Mouse (Mus musculus): ENCODE results near the gene Map7. TPM values are rescaled to one million over a fixed set of nuclear protein-coding genes. Genes with fewer than 3 reads are reported as not detected.
A peak's percentile ranks its signal among the peaks of the same experiment; 100 is the strongest.

Map7 gene
- polyA plus RNA-seq, 1 experiment from 2014 or later, result 2.7 TPM

GRCm38 (mm10) chr10:20173733-20174132, 25.5 kb downstream of the Map7 start:
- no peak overlapping the region for H3K9ac ChIP-seq (ENCODE audit: low read length)
- H3K27ac ChIP-seq (ENCODE audit: low read depth, low read length), result no peak overlapping the region
- H3K36me3 ChIP-seq (ENCODE audit: control insufficient read depth, insufficient read depth, low read length), result no peaks in the 10 kb centered on the region
- no peak overlapping the region for H3K4me2 ChIP-seq (ENCODE audit: low read length)
- H3K9me3 ChIP-seq (replicated peaks; ENCODE audit: control insufficient read depth, low read length), result no peaks in the 10 kb centered on the region
- H3K4me3 ChIP-seq (ENCODE audit: low read depth, low read length), result no peak overlapping the region
- ATAC-seq (no peak), DNase-seq (ENCODE audit: low spot score) (no peak)
- peaks cover 14% of the 10 kb centered on the region for H3K4me1 ChIP-seq (ENCODE audit: control insufficient read depth, insufficient read depth, low read length)
- WGBS, result 82% methylated on average over 4 of the region's 4 CpGs
- no peaks in the 10 kb centered on the region for H3K27me3 ChIP-seq (replicated peaks; ENCODE audit: control insufficient read depth, insufficient read depth, low read length)

GRCm38 (mm10) chr10:20176054-20176453, 27.8 kb downstream of the Map7 start:
- Histone ChIP-seq H3K27me3 (replicated peaks; ENCODE audit: control insufficient read depth, insufficient read depth, low read length) (no peaks in the 10 kb centered on the region), H3K9me3 (replicated peaks; ENCODE audit: control insufficient read depth, low read length) (no peaks in the 10 kb centered on the region), H3K36me3 (ENCODE audit: control insufficient read depth, insufficient read depth, low read length) (no peaks in the 10 kb centered on the region), H3K4me1 (ENCODE audit: control insufficient read depth, insufficient read depth, low read length) (peaks cover 6% of the 10 kb centered on the region), H3K4me3 (ENCODE audit: low read depth, low read length) (no peak overlapping the region), H3K9ac (ENCODE audit: low read length) (no peak overlapping the region), H3K27ac (ENCODE audit: low read depth, low read length) (no peak overlapping the region), H3K4me2 (ENCODE audit: low read length) (no peak overlapping the region)
- no peak for ATAC-seq
- no peak for DNase-seq (ENCODE audit: low spot score)
- 59% methylated on average over 7 of the region's 7 CpGs for WGBS

DNA sequence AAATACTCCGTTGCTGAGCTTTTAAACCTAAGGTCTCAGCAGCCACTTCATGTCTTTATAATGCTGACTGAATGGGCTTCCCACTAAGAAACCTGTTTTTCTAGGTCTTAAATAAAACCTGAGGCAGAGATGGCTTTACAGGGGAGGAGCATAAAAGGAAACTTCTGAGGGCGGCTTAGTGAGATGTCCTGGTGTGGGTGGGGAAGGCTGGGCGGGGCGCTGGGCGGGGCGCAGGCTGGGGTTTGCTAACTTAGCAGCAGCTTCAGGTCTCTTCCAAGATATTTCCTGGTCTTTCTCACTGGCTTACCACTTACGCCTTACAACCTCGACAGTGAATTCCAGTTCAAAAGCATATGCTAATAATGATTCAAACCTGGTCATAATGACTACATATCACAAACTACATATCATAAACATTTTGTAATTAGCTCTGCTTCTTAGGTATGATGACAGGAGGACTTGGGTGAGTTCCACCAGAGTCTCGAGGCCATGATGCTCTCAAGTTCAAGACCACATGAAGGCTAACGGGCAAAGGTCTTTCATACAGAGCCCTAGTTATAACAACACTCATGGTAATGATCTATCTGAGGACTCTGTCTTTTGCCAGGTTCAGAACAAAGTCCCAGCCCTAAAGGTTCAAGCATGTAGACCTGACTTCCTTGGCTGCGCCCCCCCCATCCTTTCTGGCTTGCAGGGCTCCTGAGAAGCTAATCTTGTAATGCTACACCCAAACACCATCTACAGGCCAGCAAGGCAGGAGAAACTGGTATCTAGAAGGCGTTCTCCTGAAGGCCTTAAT, 30.7 kb downstream of the Map7 start:
- Histone ChIP-seq H3K27me3 (replicated peaks; ENCODE audit: control insufficient read depth, insufficient read depth, low read length) (no peaks in the 10 kb centered on the region), H3K4me2 (ENCODE audit: low read length) (no peak overlapping the region), H3K36me3 (ENCODE audit: control insufficient read depth, insufficient read depth, low read length) (no peaks in the 10 kb centered on the region), H3K9me3 (replicated peaks; ENCODE audit: control insufficient read depth, low read length) (no peaks in the 10 kb centered on the region), H3K9ac (ENCODE audit: low read length) (no peak overlapping the region), H3K4me1 (ENCODE audit: control insufficient read depth, insufficient read depth, low read length) (no peaks in the 10 kb centered on the region), H3K4me3 (ENCODE audit: low read depth, low read length) (no peak overlapping the region), H3K27ac (ENCODE audit: low read depth, low read length) (no peak overlapping the region)
- DNase-seq (ENCODE audit: low spot score) (no peak), ATAC-seq (no peak)
- 40% methylated on average over 12 of the region's 12 CpGs for WGBS

DNA sequence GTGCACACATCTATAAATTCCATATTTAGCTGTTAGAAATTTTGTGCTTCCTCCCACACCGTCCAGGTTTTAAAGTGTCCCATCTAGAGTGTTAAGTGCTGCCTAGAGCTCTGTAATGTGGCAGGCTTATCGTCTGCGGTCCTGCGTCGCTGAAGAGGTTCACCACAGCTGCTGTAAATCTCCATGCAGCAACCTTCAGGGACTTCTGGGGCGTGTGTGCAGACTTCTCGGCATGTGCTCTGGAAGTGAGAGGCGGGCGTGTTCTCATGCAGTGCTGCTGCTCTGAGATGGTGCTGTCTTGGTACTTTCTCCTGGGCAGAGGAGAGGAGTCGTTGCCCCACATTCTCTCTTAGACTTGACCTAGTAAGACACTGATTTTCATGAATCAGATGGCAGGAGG, 32.9 kb downstream of the Map7 start:
- Histone ChIP-seq H3K27ac (ENCODE audit: low read depth, low read length) (no peak overlapping the region), H3K4me1 (ENCODE audit: control insufficient read depth, insufficient read depth, low read length) (no peaks in the 10 kb centered on the region), H3K9me3 (replicated peaks; ENCODE audit: control insufficient read depth, low read length) (no peaks in the 10 kb centered on the region), H3K27me3 (replicated peaks; ENCODE audit: control insufficient read depth, insufficient read depth, low read length) (no peaks in the 10 kb centered on the region), H3K9ac (ENCODE audit: low read length) (no peak overlapping the region), H3K36me3 (ENCODE audit: control insufficient read depth, insufficient read depth, low read length) (no peaks in the 10 kb centered on the region), H3K4me3 (ENCODE audit: low read depth, low read length) (no peak overlapping the region), H3K4me2 (ENCODE audit: low read length) (no peak overlapping the region)
- WGBS, result 67% methylated on average over 10 of the region's 10 CpGs
- no peak for ATAC-seq
- no peak for DNase-seq (ENCODE audit: low spot score)

DNA sequence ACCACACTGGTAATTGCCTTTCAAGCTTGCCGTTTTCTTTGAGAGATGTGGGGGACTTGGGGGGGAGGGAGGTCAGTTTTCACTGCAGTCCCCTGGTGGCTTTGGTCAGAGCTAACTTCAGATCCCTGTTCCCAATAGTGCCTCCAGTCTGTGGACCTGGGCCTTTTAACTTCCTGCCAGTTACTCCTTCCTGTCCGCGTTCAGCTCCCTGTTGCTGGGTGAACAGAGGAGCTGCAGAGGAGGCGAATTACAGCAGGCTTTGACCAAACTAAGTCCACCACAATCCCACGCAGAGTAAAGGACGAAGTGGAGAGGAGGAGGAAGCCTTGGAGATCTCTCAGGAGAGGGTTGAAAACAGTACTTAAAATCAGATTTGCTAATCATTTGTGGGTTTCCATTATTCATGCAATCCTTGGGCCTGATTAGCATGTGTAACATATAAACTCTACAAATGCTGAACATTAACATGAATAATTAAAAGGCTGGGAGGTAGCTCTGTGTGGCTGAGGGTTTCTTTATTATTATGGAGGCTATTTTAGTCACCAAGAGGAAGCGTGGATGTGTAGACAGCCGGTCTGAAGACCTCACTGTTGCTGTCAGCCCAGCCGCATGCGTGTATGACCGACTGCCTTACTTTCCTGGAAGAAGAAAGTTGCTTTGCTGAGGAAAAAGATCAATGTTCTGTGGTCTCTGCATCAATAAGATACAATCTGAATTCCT, 33.6 kb downstream of the Map7 start:
- Histone ChIP-seq H3K9me3 (replicated peaks; ENCODE audit: control insufficient read depth, low read length) (no peaks in the 10 kb centered on the region), H3K27ac (ENCODE audit: low read depth, low read length) (no peak overlapping the region), H3K4me2 (ENCODE audit: low read length) (no peak overlapping the region), H3K4me1 (ENCODE audit: control insufficient read depth, insufficient read depth, low read length) (no peaks in the 10 kb centered on the region), H3K4me3 (ENCODE audit: low read depth, low read length) (no peak overlapping the region), H3K36me3 (ENCODE audit: control insufficient read depth, insufficient read depth, low read length) (no peaks in the 10 kb centered on the region), H3K27me3 (replicated peaks; ENCODE audit: control insufficient read depth, insufficient read depth, low read length) (no peaks in the 10 kb centered on the region), H3K9ac (ENCODE audit: low read length) (no peak overlapping the region)
- WGBS, result 46% methylated on average over 11 of the region's 11 CpGs
- DNase-seq (ENCODE audit: low spot score), result no peak
- peak; percentile 42; the same call in 1 of the 2 replicates for ATAC-seq

DNA sequence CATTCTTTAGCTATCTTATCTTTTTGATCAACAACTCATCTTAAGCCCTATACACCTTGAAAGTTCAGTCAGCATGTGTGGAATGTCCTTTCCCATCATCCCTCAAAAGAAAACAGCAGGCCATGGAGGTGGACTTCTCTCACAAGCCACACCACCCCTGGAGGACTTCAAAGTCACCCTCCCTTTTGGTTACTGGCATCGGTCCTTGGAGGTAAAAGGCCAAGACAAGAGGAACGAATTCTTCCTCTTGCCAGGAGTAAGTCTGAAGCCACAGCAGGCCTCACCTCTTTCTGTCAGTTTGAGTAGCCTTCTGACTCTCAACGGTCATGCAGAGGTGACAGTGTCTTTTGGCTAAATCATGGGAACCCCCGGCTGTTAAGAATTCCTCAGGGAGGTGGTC, 36.1 kb downstream of the Map7 start:
- ATAC-seq, result no peak
- 86% methylated on average over 4 of the region's 4 CpGs for WGBS
- no peak for DNase-seq (ENCODE audit: low spot score)

DNA sequence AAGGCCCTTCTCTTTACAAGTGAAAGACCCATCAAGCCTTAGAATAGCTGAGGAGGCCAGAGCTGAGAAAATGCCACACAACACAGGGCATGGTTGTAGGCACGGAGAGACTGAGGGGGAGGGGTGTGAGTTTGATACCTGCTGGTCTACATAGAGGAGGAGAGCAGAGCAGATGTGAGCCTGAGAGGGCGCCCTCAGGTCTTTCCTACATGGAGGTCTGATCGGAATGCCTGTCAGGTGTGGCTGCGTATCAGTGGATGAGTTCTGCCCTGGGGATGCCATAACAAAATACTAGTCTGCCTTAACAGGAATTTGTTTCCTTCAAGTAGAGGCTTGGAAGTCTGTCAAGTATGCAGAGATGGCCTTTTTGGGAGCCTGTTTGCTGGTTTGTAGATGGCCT, 37.0 kb downstream of the Map7 start:
- ATAC-seq, result no peak

More for the DNA sequence above, 36.1 kb downstream of the Map7 start:
- Histone ChIP-seq H3K4me1 (ENCODE audit: control insufficient read depth, insufficient read depth, low read length) (no peaks in the 10 kb centered on the region), H3K27ac (ENCODE audit: low read depth, low read length) (no peak overlapping the region), H3K9ac (ENCODE audit: low read length) (no peak overlapping the region), H3K36me3 (ENCODE audit: control insufficient read depth, insufficient read depth, low read length) (no peaks in the 10 kb centered on the region), H3K27me3 (replicated peaks; ENCODE audit: control insufficient read depth, insufficient read depth, low read length) (no peaks in the 10 kb centered on the region), H3K4me3 (ENCODE audit: low read depth, low read length) (no peak overlapping the region), H3K4me2 (ENCODE audit: low read length) (no peak overlapping the region), H3K9me3 (replicated peaks; ENCODE audit: control insufficient read depth, low read length) (no peaks in the 10 kb centered on the region)

DNA sequence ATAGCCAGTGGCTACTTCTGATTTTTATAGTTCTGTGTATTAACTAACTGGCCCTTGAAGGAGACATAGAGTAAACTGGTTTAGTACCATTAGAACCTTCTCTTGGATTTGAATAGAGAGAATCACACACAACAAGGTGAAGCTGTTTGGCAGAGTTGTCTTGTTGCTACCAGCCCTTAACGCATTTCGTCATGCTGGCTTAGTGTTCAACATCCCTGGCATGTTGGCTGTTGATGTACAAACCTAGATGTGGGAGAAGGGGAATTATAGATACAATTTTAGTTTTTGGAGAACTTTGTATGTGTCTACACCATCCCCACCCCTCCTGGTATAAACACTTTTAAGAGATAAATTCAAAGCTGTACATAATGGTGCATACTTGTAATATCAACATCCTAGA, 37.5 kb downstream of the Map7 start:
- 91% methylated on average over 2 of the region's 2 CpGs for WGBS

More for the DNA sequence above, 37.0 kb downstream of the Map7 start:
- H3K27me3 ChIP-seq (replicated peaks; ENCODE audit: control insufficient read depth, insufficient read depth, low read length), result no peaks in the 10 kb centered on the region
- H3K27ac ChIP-seq (ENCODE audit: low read depth, low read length), result no peak overlapping the region
- no peak overlapping the region for H3K4me3 ChIP-seq (ENCODE audit: low read depth, low read length)
- H3K4me2 ChIP-seq (ENCODE audit: low read length), result no peak overlapping the region
- H3K4me1 ChIP-seq (ENCODE audit: control insufficient read depth, insufficient read depth, low read length), result no peaks in the 10 kb centered on the region
- no peaks in the 10 kb centered on the region for H3K9me3 ChIP-seq (replicated peaks; ENCODE audit: control insufficient read depth, low read length)
- no peak for DNase-seq (ENCODE audit: low spot score)
- H3K36me3 ChIP-seq (ENCODE audit: control insufficient read depth, insufficient read depth, low read length), result no peaks in the 10 kb centered on the region
- no peak overlapping the region for H3K9ac ChIP-seq (ENCODE audit: low read length)
- 86% methylated on average over 4 of the region's 4 CpGs for WGBS

DNA sequence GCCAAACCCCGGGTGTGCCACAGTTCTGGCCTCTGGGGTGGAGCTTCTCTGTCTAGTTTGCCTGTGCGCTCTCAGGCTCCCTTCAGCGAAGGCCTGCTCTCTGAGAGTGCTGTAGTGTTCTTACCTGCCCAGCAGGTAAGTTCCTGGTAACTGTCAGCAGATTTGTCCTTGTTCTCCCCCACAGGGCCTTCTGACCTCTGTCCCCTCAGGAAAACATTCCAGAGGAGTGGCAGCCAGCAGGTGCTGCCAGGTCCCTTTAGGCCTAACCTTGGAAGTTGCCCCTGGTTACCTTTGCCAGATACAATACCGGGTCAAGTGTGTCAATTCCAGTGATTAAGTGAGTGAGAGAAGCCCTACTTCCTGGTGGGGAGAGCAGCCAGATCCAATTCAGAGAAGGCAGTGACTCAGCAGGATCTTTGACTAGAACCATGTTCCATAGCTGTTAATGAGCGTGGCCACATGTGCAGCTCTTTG, 38.6 kb downstream of the Map7 start:
- H3K4me3 ChIP-seq (ENCODE audit: low read depth, low read length), result no peak overlapping the region
- no peak overlapping the region for H3K9ac ChIP-seq (ENCODE audit: low read length)
- DNase-seq (ENCODE audit: low spot score) (no peak), ATAC-seq (no peak)
- no peaks in the 10 kb centered on the region for H3K36me3 ChIP-seq (ENCODE audit: control insufficient read depth, insufficient read depth, low read length)
- no peak overlapping the region for H3K27ac ChIP-seq (ENCODE audit: low read depth, low read length)
- H3K9me3 ChIP-seq (replicated peaks; ENCODE audit: control insufficient read depth, low read length), result no peaks in the 10 kb centered on the region
- no peaks in the 10 kb centered on the region for H3K4me1 ChIP-seq (ENCODE audit: control insufficient read depth, insufficient read depth, low read length)
- 85% methylated on average over 5 of the region's 5 CpGs for WGBS
- H3K4me2 ChIP-seq (ENCODE audit: low read length), result no peak overlapping the region
- H3K27me3 ChIP-seq (replicated peaks; ENCODE audit: control insufficient read depth, insufficient read depth, low read length), result no peaks in the 10 kb centered on the region

More for the DNA sequence above, 37.5 kb downstream of the Map7 start:
- no peak for ATAC-seq
- no peak overlapping the region for H3K4me2 ChIP-seq (ENCODE audit: low read length)
- no peaks in the 10 kb centered on the region for H3K4me1 ChIP-seq (ENCODE audit: control insufficient read depth, insufficient read depth, low read length)
- no peaks in the 10 kb centered on the region for H3K9me3 ChIP-seq (replicated peaks; ENCODE audit: control insufficient read depth, low read length)
- H3K4me3 ChIP-seq (ENCODE audit: low read depth, low read length), result no peak overlapping the region
- H3K9ac ChIP-seq (ENCODE audit: low read length), result no peak overlapping the region
- no peaks in the 10 kb centered on the region for H3K36me3 ChIP-seq (ENCODE audit: control insufficient read depth, insufficient read depth, low read length)
- H3K27ac ChIP-seq (ENCODE audit: low read depth, low read length), result no peak overlapping the region
- no peak for DNase-seq (ENCODE audit: low spot score)
- no peaks in the 10 kb centered on the region for H3K27me3 ChIP-seq (replicated peaks; ENCODE audit: control insufficient read depth, insufficient read depth, low read length)

Data from forebrain, embryonic 14.5 days (tissue).